Mouse (Mus musculus): ENCODE results near the gene Phf20.
A peak's percentile ranks its signal among the peaks of the same experiment; 100 is the strongest.

DNA sequence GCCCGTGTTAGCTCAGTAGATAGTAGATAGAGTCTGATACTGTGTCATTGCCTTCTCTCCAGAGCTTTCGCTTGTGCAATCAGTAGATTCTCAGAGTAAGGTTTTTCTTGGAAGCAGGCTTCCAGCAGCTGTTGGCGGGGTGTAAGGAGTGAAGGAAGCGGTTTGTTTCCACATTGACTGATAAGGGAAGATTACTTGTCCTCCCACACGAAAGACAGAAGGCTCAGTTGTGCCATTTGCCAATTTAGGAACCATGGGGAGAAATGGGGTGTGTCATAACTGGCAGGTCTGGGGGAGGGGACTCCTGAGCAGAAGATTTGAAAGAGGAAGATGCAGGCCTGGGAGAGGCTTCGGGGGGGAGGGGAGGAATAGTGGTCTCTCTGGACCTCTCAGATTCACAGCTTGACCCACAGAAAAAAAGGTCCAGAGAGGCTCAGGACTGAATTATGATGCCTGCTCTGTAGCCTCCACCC, 127.9 kb downstream of the Phf20 start:
- TF ChIP-seq CTCF (IDR thresholded peaks at IDR 0.05) (no peak), EP300 (IDR thresholded peaks at IDR 0.05) (peak; percentile 46; the same call in 1 of the 2 replicates)

Data from lung, postnatal 0 days (tissue).